ENCODE assay signal across 14 mouse cellular contexts in the genomic region with DNA sequence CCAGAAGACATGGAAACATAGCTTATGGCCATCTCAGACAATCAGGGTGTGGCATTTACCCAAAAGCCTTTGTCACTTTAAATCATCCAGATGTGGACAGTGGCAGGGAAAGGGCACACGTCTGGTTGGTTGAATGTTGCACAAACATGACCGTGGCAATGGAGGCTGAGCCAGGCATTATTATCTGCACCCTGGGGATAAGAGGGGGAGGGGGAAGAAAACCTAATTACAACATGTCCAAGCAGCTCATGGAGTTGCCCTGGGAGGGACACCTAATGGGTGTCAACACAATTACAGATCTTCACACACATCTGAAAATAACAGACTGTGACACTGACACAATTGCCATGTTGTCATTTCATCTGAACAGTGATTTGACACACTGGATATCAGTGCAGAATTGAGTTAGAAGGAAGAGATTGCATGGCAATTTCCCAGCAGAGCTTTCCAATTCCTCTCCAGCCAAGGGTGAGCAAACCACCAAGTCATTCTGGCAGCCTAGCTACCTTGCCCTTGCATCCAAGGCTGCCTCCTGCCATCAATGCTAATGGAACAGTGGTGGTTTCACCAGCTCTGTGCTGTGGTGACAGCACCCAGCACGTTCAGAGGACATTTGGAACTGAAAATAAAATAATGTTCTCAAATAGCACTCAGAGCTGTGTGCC.
A peak's percentile ranks its signal among the peaks of the same experiment; 100 is the strongest.
DNase-seq lines count a peak whose midpoint lies in the region.
"Had no signal": no experiment of that assay in that cellular context is flagged by ENCODE, and none has a peak within 500 bp of the region (broad histone marks: within the 10 kb centered on the region; RNA-seq: fewer than 3 reads in every experiment).

No protein-coding gene starts in this region.

- peak; percentile 20 for DNase-seq in adrenal gland, adult 2 months
- no peak for DNase-seq in adrenal gland, postnatal 25 days
- peak; percentile 64 to 67 for DNase-seq in cerebellum, postnatal 10 days
- no peak for DNase-seq in cerebellum, adult 18-20 months
- peak; percentile 81 for DNase-seq in MN1 (ENCODE audit: low spot score)
- DNase-seq in fat pad, adult 2 months (ENCODE audit: extremely low read depth, low read depth, low spot score): peak; percentile 18
- DNase-seq in right cerebral cortex, adult 18-20 months: no peak
- DNase-seq in frontal cortex, postnatal 10 days (ENCODE audit: low spot score in 2 of 2): no peak
- DNase-seq: B cell, adult 2 months; cerebellum, adult 8-10 months; gastrocnemius, postnatal 14 days; heart, adult 2 months; heart, postnatal 14 days; kidney, adult 11 months had no signal

Comparison
In these comparisons a context has a peak if more than half of its experiments do, and no peak if none do; other contexts are left out.
1. DNase-seq: peak in adrenal gland, adult 2 months (single experiment), cerebellum, postnatal 10 days (2 of 2), MN1 (single experiment) and fat pad, adult 2 months (single experiment); none in adrenal gland, postnatal 25 days (single experiment), cerebellum, adult 18-20 months (0 of 2), right cerebral cortex, adult 18-20 months (single experiment) and frontal cortex, postnatal 10 days (0 of 2).